Mouse (Mus musculus) c-Kit-positive CD71-negative TER-119-negative erythroid progenitor cells, embryonic 14.5 days (primary cell): ENCODE measurements around the gene Hist1h2ba.

ENCODE experiments used
- DNase-seq: peaks from one replicate; pipeline ENCODE4 v3.0.0-alpha.2; 2013; ENCODE audit warnings: low read depth

Gene Hist1h2ba

DNA sequence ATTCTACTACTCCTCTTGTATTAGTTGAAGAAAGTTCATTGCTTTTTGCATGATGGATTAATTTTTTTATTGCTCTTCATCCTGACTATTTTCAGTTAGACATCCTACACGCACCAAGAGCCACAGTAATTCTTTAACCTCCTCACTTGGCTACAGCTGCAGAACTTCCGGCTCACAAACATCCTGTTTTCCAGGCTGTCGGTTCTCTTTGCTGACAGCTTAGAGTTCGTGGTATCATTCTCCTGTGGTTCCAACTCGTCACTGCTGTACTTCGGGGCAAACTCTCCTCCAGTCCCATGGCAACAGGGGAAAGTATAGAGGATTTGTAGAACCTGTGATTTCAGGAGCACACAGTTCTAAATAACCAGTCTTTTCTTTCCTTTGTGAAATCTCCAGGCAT is 35.7 kb downstream of the Hist1h2ba start:
- DNase-seq, result no peak

DNA sequence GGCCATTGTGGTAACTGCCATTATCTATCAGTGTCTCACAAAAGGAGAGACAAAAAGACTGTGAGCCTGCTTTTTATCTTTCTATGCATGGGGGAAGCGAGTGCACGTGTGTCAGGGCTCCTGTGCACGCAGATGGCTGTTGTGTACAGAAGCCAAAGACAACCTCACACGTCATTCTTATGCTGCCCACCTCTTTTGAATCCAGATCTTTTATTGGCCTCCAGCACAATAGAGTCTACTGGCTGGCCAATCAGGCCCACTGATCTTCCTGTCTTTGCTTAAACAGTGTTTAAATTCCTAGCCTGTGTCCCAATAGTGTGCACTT is 40.7 kb downstream of the Hist1h2ba start:
- no peak for DNase-seq

DNA sequence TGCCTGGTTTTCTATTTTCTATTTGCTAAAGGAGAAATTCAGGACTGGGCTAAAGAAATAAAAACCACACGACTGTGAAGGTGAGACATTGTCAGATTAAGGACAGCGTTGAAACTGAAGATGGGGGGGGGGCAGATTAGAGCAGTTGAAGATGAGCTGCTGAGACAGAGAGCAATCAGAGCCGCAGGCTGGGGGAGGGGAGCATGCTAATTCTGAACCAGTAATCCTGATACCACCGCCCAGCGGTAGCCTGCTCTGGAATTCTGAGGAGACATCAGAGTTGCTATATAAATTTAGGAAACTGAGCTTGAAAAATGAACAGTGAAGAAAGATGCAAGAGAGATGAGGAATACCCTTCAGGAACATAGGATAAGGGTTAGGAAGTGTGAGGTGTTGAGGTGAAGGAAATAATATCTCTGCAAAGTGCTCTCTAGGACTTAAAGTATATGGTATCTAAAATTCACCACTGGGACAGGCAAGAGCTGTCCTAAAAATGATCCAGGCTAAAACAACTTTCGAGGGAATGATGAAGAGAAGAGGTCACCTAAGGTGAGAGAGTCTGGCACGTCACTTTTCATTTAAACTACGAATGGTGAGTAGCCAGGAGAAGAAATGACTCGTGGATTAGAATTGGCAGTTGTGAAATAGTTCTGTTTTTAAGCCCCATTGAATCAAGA is 41.2 kb downstream of the Hist1h2ba start:
- no peak for DNase-seq

DNA sequence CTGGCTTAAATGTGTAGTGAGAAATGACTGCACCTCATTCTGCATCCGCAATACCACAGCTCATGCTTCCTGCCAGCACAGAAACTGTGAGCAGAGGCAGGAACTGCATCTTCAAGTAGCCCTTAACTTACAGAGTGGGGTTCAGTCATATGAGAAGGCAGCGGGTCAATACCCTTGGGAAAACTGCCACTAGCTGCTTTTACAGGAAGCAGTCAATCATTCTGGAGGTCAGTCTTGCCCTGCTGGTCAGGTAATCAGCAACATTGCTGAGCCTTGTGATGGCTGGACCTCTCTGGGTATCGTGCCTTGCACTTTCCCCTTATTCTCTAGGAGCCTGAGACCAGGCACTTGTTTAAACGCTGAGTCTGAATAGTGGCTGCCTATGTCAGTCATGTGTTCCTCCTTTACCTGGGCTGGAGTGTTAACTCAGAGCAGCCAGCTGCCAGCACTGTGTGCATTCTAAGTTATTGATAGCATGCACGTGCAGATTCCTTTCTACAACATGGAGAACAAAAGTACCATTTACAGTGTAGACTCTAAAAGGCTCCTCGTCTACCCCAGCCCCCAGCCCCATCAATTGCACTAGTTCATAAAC is 44.8 kb downstream of the Hist1h2ba start:
- no peak for DNase-seq

DNA sequence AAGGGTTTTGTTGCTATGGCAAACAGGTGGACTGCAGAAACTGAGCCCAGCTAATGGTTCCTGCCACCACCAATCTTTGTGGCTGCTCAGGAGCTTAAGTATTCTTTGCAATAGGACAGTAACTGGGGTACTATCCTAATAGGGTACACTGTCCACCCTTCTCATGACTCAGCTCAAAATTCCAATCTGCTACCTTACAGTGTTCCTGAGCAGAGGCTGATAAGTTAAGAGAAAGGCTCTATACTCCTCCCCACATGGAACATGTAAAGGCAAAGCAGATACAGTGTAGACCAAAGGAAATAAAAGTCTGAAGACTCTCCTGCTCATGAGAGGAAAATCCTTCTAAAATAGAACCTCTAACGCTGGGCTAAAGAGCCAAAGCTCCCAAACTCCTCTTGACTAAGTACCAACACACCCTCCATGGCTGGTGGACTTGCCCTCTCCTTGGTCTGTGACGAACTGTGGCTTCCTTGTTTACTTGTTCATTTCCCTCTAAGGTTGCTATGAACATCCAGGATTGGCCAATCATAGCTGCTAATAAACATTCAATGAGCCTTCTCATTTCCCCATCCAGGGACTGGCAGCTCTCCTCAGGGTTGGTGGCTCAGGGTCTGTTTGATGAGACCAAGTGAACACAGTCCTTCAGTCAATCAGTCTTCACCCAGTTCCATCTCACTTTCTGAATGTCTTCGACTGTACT is 46.8 kb downstream of the Hist1h2ba start:
- no peak for DNase-seq

DNA sequence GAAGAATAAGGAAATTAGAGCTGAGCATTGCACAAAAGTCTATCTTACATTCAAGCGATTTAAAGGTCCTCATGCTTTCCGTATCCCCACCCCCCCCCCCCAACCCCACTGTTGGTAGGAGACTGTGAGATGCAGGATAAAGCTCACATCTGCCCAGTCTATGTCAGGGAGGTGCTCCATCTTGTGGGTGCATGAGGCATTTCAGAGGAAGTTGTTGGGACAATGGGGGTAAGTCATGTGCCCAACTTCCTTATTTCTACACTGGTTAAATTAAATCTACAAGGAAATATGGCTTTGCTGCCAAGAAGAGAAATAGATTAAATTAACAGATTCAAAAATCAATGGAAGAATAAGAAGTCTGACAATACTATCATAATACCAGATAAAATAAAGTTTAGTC is 48.4 kb downstream of the Hist1h2ba start:
- peak; percentile 50 for DNase-seq
